Mouse (Mus musculus): ENCODE measurements around the gene Sdsl. TPM values are rescaled to one million over a fixed set of nuclear protein-coding genes. Genes with fewer than 3 reads are reported as not detected.

Gene Sdsl
- polyA plus RNA-seq, 1 experiment from 2014 or later, result 15.8 TPM

DNA sequence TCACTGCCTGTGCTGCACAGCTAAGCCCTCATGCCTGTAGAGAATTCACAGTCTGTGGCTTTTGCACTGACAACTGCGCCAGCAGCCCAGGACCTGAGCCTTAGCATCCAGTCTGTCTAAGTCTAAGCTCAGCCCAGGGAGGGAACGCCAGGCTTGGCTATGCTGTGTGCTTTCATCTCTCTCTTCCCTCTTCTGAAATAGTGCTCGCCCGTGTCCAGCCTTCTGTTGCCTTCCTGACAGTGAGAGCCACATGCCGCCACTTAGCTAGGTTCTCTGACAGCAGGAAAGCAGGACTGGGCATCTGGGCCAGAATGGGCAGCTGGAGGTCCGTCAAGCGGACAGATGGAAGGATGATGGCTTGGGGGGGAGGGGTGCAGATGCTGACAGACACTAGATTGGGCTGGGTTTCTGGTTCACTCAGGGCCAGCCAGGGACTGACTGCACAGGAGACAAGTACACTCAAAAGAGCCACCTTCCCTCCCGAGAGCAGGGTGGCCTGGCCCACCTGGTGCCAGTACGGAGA is 21.3 kb upstream of the Sdsl start:
- no peak overlapping the region for H3K4me3 ChIP-seq
- WGBS, result 80% methylated on average over 9 of the region's 9 CpGs
- H3K36me3 ChIP-seq, result peaks cover 5% of the 10 kb centered on the region; the same call in 1 of the 2 replicates
- H3K4me1 ChIP-seq (replicated peaks), result peaks cover 12% of the 10 kb centered on the region
- no peaks in the 10 kb centered on the region for H3K9me3 ChIP-seq (replicated peaks)
- no peak overlapping the region for H3K4me2 ChIP-seq
- no peaks in the 10 kb centered on the region for H3K27me3 ChIP-seq
- H3K27ac ChIP-seq, result no peak overlapping the region
- no peak for ATAC-seq (replicated peaks; ENCODE audit: insufficient number of reproducible peaks, insufficient read depth, low FRiP score, low read depth)
- H3K9ac ChIP-seq, result no peak overlapping the region

DNA sequence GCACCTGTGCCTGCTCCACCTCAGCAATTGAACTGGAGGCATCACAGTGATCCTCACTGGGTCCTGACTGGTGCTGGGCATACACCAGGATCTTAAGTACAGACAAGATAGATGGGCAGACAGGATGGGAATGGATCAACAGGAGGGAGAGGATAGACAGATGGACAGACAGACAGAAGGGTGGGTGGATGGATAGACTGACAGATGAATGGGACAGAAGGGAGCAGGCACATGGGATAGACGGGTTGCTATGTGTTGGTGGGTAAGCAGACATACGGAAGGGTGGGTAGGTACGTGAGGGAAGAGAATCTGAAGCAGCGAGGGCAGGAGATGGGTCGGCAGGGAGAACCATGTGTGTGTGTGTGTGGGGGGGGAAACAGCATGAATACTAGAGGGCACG is 20.8 kb upstream of the Sdsl start:
- ATAC-seq (replicated peaks; ENCODE audit: insufficient number of reproducible peaks, insufficient read depth, low FRiP score, low read depth), result no peak
- no peak overlapping the region for H3K4me2 ChIP-seq
- H3K4me3 ChIP-seq, result no peak overlapping the region
- no peaks in the 10 kb centered on the region for H3K27me3 ChIP-seq
- 91% methylated on average over 6 of the region's 6 CpGs for WGBS
- H3K9ac ChIP-seq, result no peak overlapping the region
- no peak overlapping the region for H3K27ac ChIP-seq
- peaks cover 12% of the 10 kb centered on the region for H3K4me1 ChIP-seq (replicated peaks)
- no peaks in the 10 kb centered on the region for H3K9me3 ChIP-seq (replicated peaks)
- peaks cover 9% of the 10 kb centered on the region; the same call in 1 of the 2 replicates for H3K36me3 ChIP-seq

DNA sequence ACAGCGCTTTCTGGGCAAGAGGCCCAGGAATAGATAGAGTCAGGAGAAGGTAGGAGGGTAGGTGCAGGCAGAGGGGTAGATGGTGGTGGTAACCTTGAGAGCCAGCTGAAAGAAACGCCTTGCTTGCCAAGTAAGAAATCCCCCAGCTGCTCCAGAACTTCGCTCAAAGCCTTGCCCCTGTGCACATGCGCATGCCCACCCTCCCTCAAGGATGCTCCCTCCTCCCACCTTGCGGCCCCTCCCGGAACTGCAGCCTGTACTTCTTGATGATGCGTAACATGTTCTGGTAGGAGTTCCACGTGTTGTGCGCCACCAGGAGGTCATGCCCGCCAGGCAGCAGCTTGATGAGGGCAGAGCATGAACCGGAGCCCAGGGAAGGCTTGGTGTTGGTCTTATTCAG is 19.8 kb upstream of the Sdsl start:
- 68% methylated on average over 11 of the region's 11 CpGs for WGBS

DNA sequence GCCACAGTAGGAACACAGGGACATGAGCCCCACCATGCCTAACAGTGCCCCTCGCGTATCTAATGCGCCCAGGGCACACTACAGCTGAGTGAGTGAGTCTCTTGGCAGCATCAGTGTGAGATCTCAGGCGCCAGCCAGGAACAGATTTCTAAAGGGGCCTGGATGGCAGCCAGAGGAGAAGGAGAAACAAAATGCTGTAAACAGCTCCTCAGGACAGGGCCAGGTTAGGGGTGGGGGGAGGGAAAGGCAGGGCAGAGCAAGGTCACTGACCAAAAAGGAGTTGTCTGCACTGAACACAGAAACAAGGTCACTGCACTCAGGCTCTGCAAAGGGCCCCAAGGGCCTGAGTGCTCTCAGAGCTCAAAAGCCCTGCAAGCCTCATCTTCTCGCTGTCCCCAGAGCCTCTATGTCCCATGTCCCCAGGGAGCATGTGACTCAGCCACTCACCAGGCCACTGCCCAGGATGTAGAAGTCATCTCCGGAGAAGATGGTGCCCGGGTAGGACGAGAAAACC is 18.1 kb upstream of the Sdsl start:
- 51% methylated on average over 8 of the region's 8 CpGs for WGBS
- Histone ChIP-seq H3K4me3 (no peak overlapping the region), H3K36me3 (peaks cover 19% of the 10 kb centered on the region; the same call in 1 of the 2 replicates), H3K27ac (peak overlapping the region; percentile 73), H3K4me1 (replicated peaks) (peaks cover 12% of the 10 kb centered on the region), H3K4me2 (peak overlapping the region; percentile 1; the same call in 1 of the 2 replicates), H3K9ac (no peak overlapping the region), H3K27me3 (no peaks in the 10 kb centered on the region), H3K9me3 (replicated peaks) (no peaks in the 10 kb centered on the region)
- peak; percentile 34 for ATAC-seq (replicated peaks; ENCODE audit: insufficient number of reproducible peaks, insufficient read depth, low FRiP score, low read depth)

More for the DNA sequence above, 19.8 kb upstream of the Sdsl start:
- H3K4me2 ChIP-seq, result no peak overlapping the region
- H3K4me1 ChIP-seq (replicated peaks), result peaks cover 12% of the 10 kb centered on the region
- no peak overlapping the region for H3K4me3 ChIP-seq
- no peak overlapping the region for H3K27ac ChIP-seq
- H3K27me3 ChIP-seq, result no peaks in the 10 kb centered on the region
- H3K9me3 ChIP-seq (replicated peaks), result no peaks in the 10 kb centered on the region
- no peak overlapping the region for H3K9ac ChIP-seq
- no peak for ATAC-seq (replicated peaks; ENCODE audit: insufficient number of reproducible peaks, insufficient read depth, low FRiP score, low read depth)
- H3K36me3 ChIP-seq, result peaks cover 14% of the 10 kb centered on the region; the same call in 1 of the 2 replicates

- WGBS, result 76% methylated on average over 8 of the region's 8 CpGs
- Histone ChIP-seq H3K4me2 (no peak overlapping the region), H3K36me3 (peaks cover 27% of the 10 kb centered on the region), H3K4me3 (no peak overlapping the region), H3K27me3 (no peaks in the 10 kb centered on the region), H3K9ac (no peak overlapping the region), H3K4me1 (replicated peaks) (peaks cover 14% of the 10 kb centered on the region), H3K9me3 (replicated peaks) (no peaks in the 10 kb centered on the region), H3K27ac (no peak overlapping the region)
- ATAC-seq (replicated peaks; ENCODE audit: insufficient number of reproducible peaks, insufficient read depth, low FRiP score, low read depth), result no peak
These were observed 15.2 kb upstream of the Sdsl start for GRCm38 (mm10) chr5:120487844-120488243.

DNA sequence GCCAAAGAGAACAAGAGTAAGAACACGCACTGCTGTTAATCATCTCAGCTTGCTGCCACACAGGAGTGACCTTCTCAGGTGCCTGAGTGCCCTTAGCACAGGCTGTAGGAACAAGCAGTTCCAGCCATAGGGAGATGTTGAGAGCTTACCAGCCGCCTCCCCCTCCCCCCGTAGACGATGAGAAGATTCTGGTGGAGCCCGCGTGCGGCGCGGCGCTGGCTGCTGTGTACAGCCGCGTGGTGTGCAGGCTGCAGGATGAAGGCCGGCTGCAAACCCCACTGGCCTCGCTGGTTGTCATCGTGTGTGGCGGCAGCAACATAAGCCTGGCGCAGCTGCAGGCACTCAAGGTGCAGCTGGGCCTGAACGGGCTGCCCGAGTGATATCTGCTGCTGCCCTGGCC is 10.8 kb upstream of the Sdsl start:
- 76% methylated on average over 19 of the region's 19 CpGs for WGBS
- Histone ChIP-seq H3K4me2 (no peak overlapping the region), H3K36me3 (peaks cover 21% of the 10 kb centered on the region), H3K27me3 (no peaks in the 10 kb centered on the region), H3K27ac (no peak overlapping the region), H3K4me3 (no peak overlapping the region), H3K9ac (no peak overlapping the region), H3K4me1 (replicated peaks) (0 out of 2 replicates have a peak, but pooled peaks cover 2% of the 10 kb centered on the region), H3K9me3 (replicated peaks) (no peaks in the 10 kb centered on the region)
- no peak for ATAC-seq (replicated peaks; ENCODE audit: insufficient number of reproducible peaks, insufficient read depth, low FRiP score, low read depth)

- no peak overlapping the region for H3K27ac ChIP-seq
- H3K4me1 ChIP-seq (replicated peaks), result peaks cover 6% of the 10 kb centered on the region; the same call in 1 of the 2 replicates
- 67% methylated on average over 9 of the region's 9 CpGs for whole genome bisulfite sequencing
- no peaks in the 10 kb centered on the region for H3K9me3 ChIP-seq (replicated peaks)
- peaks cover 12% of the 10 kb centered on the region for H3K36me3 ChIP-seq
- H3K4me3 ChIP-seq, result no peak overlapping the region
- no peak overlapping the region for H3K9ac ChIP-seq
- no peak for ATAC-seq (replicated peaks; ENCODE audit: insufficient number of reproducible peaks, insufficient read depth, low FRiP score, low read depth)
- H3K4me2 ChIP-seq, result no peak overlapping the region
- H3K27me3 ChIP-seq, result peaks cover 4% of the 10 kb centered on the region; the same call in 1 of the 2 replicates
These were observed 8.6 kb upstream of the Sdsl start for GRCm38 (mm10) chr5:120481205-120481604.

GRCm38 (mm10) chr5:120479538-120479937 is 6.9 kb upstream of the Sdsl start:
- Histone ChIP-seq H3K9me3 (replicated peaks) (no peaks in the 10 kb centered on the region), H3K4me1 (replicated peaks) (peaks cover 8% of the 10 kb centered on the region; the same call in 1 of the 2 replicates), H3K4me3 (no peak overlapping the region), H3K4me2 (no peak overlapping the region), H3K36me3 (no peaks in the 10 kb centered on the region), H3K27me3 (peaks cover 4% of the 10 kb centered on the region; the same call in 1 of the 2 replicates), H3K27ac (no peak overlapping the region), H3K9ac (no peak overlapping the region)
- 61% methylated on average over 4 of the region's 4 CpGs for WGBS
- no peak for ATAC-seq (replicated peaks; ENCODE audit: insufficient number of reproducible peaks, insufficient read depth, low FRiP score, low read depth)

GRCm38 (mm10) chr5:120477993-120478392 is 5.4 kb upstream of the Sdsl start:
- no peaks in the 10 kb centered on the region for H3K9me3 ChIP-seq (replicated peaks)
- 86% methylated on average over 5 of the region's 5 CpGs for WGBS
- peaks cover 4% of the 10 kb centered on the region; the same call in 1 of the 2 replicates for H3K27me3 ChIP-seq
- ATAC-seq (replicated peaks; ENCODE audit: insufficient number of reproducible peaks, insufficient read depth, low FRiP score, low read depth), result no peak
- peaks cover 6% of the 10 kb centered on the region; the same call in 1 of the 2 replicates for H3K4me1 ChIP-seq (replicated peaks)
- H3K4me3 ChIP-seq, result no peak overlapping the region
- H3K9ac ChIP-seq, result no peak overlapping the region
- H3K4me2 ChIP-seq, result no peak overlapping the region
- H3K36me3 ChIP-seq, result no peaks in the 10 kb centered on the region
- no peak overlapping the region for H3K27ac ChIP-seq

GRCm38 (mm10) chr5:120476296-120476695 is 3.7 kb upstream of the Sdsl start, which contains the start of gene Sds:
Gene Sds, plus strand, starts transcription at chr5:120476526.
- Histone ChIP-seq H3K9ac (no peak within 1 kb of the TSS), H3K27me3 (peaks cover 4% of the 10 kb centered on the region; the same call in 1 of the 2 replicates), H3K4me3 (no peak within 1 kb of the TSS), H3K4me2 (peak within 1 kb of the TSS; percentile 28), H3K9me3 (replicated peaks) (no peaks in the 10 kb centered on the region), H3K27ac (no peak within 1 kb of the TSS), H3K36me3 (no peaks in the 10 kb centered on the region), H3K4me1 (replicated peaks) (peaks cover 6% of the 10 kb centered on the region; the same call in 1 of the 2 replicates)
- 12% methylated on average over 13 of the region's 13 CpGs for WGBS
- ATAC-seq (replicated peaks; ENCODE audit: insufficient number of reproducible peaks, insufficient read depth, low FRiP score, low read depth), result no peak

- no peak overlapping the region for H3K4me3 ChIP-seq
- ATAC-seq (replicated peaks; ENCODE audit: insufficient number of reproducible peaks, insufficient read depth, low FRiP score, low read depth), result no peak
- 57% methylated on average over 8 of the region's 8 CpGs for WGBS
- H3K27me3 ChIP-seq, result peaks cover 4% of the 10 kb centered on the region; the same call in 1 of the 2 replicates
- no peak overlapping the region for H3K9ac ChIP-seq
- no peaks in the 10 kb centered on the region for H3K9me3 ChIP-seq (replicated peaks)
- peaks cover 6% of the 10 kb centered on the region; the same call in 1 of the 2 replicates for H3K4me1 ChIP-seq (replicated peaks)
- peak overlapping the region; percentile 28 for H3K4me2 ChIP-seq
- H3K27ac ChIP-seq, result no peak overlapping the region
- H3K36me3 ChIP-seq, result no peaks in the 10 kb centered on the region
These were observed 3.3 kb upstream of the Sdsl start for GRCm38 (mm10) chr5:120475861-120476260.

- H3K4me3 ChIP-seq, result no peak overlapping the region
- no peak overlapping the region for H3K9ac ChIP-seq
- H3K4me1 ChIP-seq (replicated peaks), result peaks cover 6% of the 10 kb centered on the region; the same call in 1 of the 2 replicates
- no peak for ATAC-seq (replicated peaks; ENCODE audit: insufficient number of reproducible peaks, insufficient read depth, low FRiP score, low read depth)
- H3K27me3 ChIP-seq, result peaks cover 8% of the 10 kb centered on the region; the same call in 1 of the 2 replicates
- no peak overlapping the region for H3K27ac ChIP-seq
- no peak overlapping the region for H3K4me2 ChIP-seq
- H3K36me3 ChIP-seq, result no peaks in the 10 kb centered on the region
- H3K9me3 ChIP-seq (replicated peaks), result no peaks in the 10 kb centered on the region
- 80% methylated on average over 2 of the region's 2 CpGs for WGBS
These were observed 751 bp upstream of the Sdsl start for GRCm38 (mm10) chr5:120473361-120473760.
